Mouse (Mus musculus): Measurements from ENCODE around the gene Slit3. TPM values are rescaled to one million over a fixed set of nuclear protein-coding genes. Genes with fewer than 3 reads are reported as not detected.
A peak's percentile ranks its signal among the peaks of the same experiment; 100 is the strongest.

Slit3 gene
- polyA plus RNA-seq, 1 experiment, result 6.4 TPM

DNA sequence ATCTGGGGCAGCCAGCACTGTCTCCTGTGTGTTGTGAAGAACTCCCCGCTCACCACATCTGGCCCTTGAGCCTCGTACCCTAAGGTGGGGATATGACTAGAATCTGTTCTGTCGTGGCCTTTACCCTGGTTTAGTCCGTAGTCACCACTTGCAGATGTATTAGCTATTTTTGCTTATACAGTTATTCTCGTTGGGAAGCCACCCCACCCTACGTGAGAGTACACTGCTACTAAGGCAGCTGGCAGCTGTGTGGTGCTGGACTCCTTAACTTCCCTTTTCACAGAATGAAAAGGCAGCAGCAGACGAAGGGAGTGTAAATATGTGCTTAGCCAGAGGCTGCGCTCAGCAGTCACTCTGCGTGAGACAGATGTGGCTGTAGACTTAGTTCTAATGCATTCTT lies 282.5 kb downstream of the Slit3 start:
- DNase-seq, result no peak
- H3K4me3 ChIP-seq (ENCODE audit: control insufficient read depth, insufficient read depth, low read length), result no peak overlapping the region
- H3K36me3 ChIP-seq (ENCODE audit: control insufficient read depth, insufficient read depth, low read length), result no peaks in the 10 kb centered on the region
- H3K27me3 ChIP-seq (ENCODE audit: control insufficient read depth, insufficient read depth, low read length), result no peaks in the 10 kb centered on the region
- H3K27ac ChIP-seq (ENCODE audit: control insufficient read depth, insufficient read depth, low read length), result no peak overlapping the region
- peaks cover 21% of the 10 kb centered on the region for H3K4me1 ChIP-seq (replicated peaks; ENCODE audit: control insufficient read depth, insufficient read depth, low read length)
- WGBS, result 43% methylated on average over 9 of the region's 9 CpGs
- TF ChIP-seq CTCF (IDR thresholded peaks at IDR 0.05; ENCODE audit: borderline replicate concordance, control insufficient read depth, extremely low read depth, insufficient read depth, low read length, poor library complexity) (no peak), POLR2A (IDR thresholded peaks at IDR 0.05; ENCODE audit: control insufficient read depth, extremely low read depth, insufficient read depth, low read length, poor library complexity) (no peak)

GRCm38 (mm10) chr11:35406045-35406444 lies 285.0 kb downstream of the Slit3 start:
- Histone ChIP-seq H3K27ac (ENCODE audit: control insufficient read depth, insufficient read depth, low read length) (no peak overlapping the region), H3K36me3 (ENCODE audit: control insufficient read depth, insufficient read depth, low read length) (no peaks in the 10 kb centered on the region), H3K27me3 (ENCODE audit: control insufficient read depth, insufficient read depth, low read length) (no peaks in the 10 kb centered on the region), H3K4me1 (replicated peaks; ENCODE audit: control insufficient read depth, insufficient read depth, low read length) (peaks cover 21% of the 10 kb centered on the region), H3K4me3 (ENCODE audit: control insufficient read depth, insufficient read depth, low read length) (no peak overlapping the region)
- no peak for TF ChIP-seq POLR2A (IDR thresholded peaks at IDR 0.05; ENCODE audit: control insufficient read depth, extremely low read depth, insufficient read depth, low read length, poor library complexity)
- no peak for TF ChIP-seq CTCF (IDR thresholded peaks at IDR 0.05; ENCODE audit: borderline replicate concordance, control insufficient read depth, extremely low read depth, insufficient read depth, low read length, poor library complexity)
- DNase-seq, result no peak
- WGBS, result 70% methylated on average over 3 of the region's 3 CpGs

- 87% methylated on average over 6 of the region's 6 CpGs for WGBS
- H3K27me3 ChIP-seq (ENCODE audit: control insufficient read depth, insufficient read depth, low read length), result no peaks in the 10 kb centered on the region
- H3K27ac ChIP-seq (ENCODE audit: control insufficient read depth, insufficient read depth, low read length), result no peak overlapping the region
- no peak for DNase-seq
- H3K4me3 ChIP-seq (ENCODE audit: control insufficient read depth, insufficient read depth, low read length), result no peak overlapping the region
- no peak for TF ChIP-seq CTCF (IDR thresholded peaks at IDR 0.05; ENCODE audit: borderline replicate concordance, control insufficient read depth, extremely low read depth, insufficient read depth, low read length, poor library complexity)
- H3K36me3 ChIP-seq (ENCODE audit: control insufficient read depth, insufficient read depth, low read length), result no peaks in the 10 kb centered on the region
- H3K4me1 ChIP-seq (replicated peaks; ENCODE audit: control insufficient read depth, insufficient read depth, low read length), result peaks cover 21% of the 10 kb centered on the region
Observed at GRCm38 (mm10) chr11:35406522-35406921, 285.5 kb downstream of the Slit3 start.

- no peaks in the 10 kb centered on the region for H3K36me3 ChIP-seq (ENCODE audit: control insufficient read depth, insufficient read depth, low read length)
- H3K4me1 ChIP-seq (replicated peaks; ENCODE audit: control insufficient read depth, insufficient read depth, low read length), result peaks cover 21% of the 10 kb centered on the region
- H3K27ac ChIP-seq (ENCODE audit: control insufficient read depth, insufficient read depth, low read length), result no peak overlapping the region
- no peak overlapping the region for H3K4me3 ChIP-seq (ENCODE audit: control insufficient read depth, insufficient read depth, low read length)
- no peaks in the 10 kb centered on the region for H3K27me3 ChIP-seq (ENCODE audit: control insufficient read depth, insufficient read depth, low read length)
- TF ChIP-seq CTCF (IDR thresholded peaks at IDR 0.05; ENCODE audit: borderline replicate concordance, control insufficient read depth, extremely low read depth, insufficient read depth, low read length, poor library complexity) (peak; percentile 33; the same call in 1 of the 2 replicates), POLR2A (IDR thresholded peaks at IDR 0.05; ENCODE audit: control insufficient read depth, extremely low read depth, insufficient read depth, low read length, poor library complexity) (no peak)
- DNase-seq, result peak; percentile 50
- WGBS, result 51% methylated on average over 12 of the region's 12 CpGs
Observed at GRCm38 (mm10) chr11:35407341-35408154, 286.5 kb downstream of the Slit3 start.

DNA sequence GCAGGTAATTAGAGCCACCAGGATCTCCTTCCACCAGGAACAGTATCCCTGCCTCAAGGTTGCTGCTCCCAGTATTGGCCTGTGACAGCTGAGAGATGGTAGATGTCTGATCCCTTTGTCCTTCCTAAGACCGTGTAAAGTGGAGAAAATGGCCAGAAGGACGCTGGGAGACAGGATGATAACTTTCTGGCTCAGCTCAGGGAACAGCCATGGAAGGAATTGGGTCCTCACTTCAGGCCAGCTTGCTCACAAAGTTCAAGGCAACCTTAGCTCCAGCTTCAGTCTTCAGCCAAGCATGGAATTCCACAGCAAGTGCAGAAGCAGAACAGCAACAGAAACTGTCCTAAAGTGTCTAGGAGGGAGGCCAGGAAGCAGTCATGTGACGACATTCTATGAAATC lies 289.4 kb downstream of the Slit3 start:
- no peak for DNase-seq
- WGBS, result 80% methylated on average over 3 of the region's 3 CpGs
- H3K4me1 ChIP-seq (replicated peaks; ENCODE audit: control insufficient read depth, insufficient read depth, low read length), result peaks cover 12% of the 10 kb centered on the region

GRCm38 (mm10) chr11:35415768-35416401 lies 294.9 kb downstream of the Slit3 start:
- no peak for DNase-seq
- WGBS, result 87% methylated on average over 9 of the region's 9 CpGs
- Histone ChIP-seq H3K4me1 (replicated peaks; ENCODE audit: control insufficient read depth, insufficient read depth, low read length) (no peaks in the 10 kb centered on the region), H3K27ac (ENCODE audit: control insufficient read depth, insufficient read depth, low read length) (no peak overlapping the region), H3K4me3 (ENCODE audit: control insufficient read depth, insufficient read depth, low read length) (no peak overlapping the region), H3K36me3 (ENCODE audit: control insufficient read depth, insufficient read depth, low read length) (no peaks in the 10 kb centered on the region), H3K27me3 (ENCODE audit: control insufficient read depth, insufficient read depth, low read length) (no peaks in the 10 kb centered on the region)
- TF ChIP-seq POLR2A (IDR thresholded peaks at IDR 0.05; ENCODE audit: control insufficient read depth, extremely low read depth, insufficient read depth, low read length, poor library complexity), result no peak
- TF ChIP-seq CTCF (IDR thresholded peaks at IDR 0.05; ENCODE audit: borderline replicate concordance, control insufficient read depth, extremely low read depth, insufficient read depth, low read length, poor library complexity), result no peak

More for the DNA sequence above, 289.4 kb downstream of the Slit3 start:
- Histone ChIP-seq H3K36me3 (ENCODE audit: control insufficient read depth, insufficient read depth, low read length) (no peaks in the 10 kb centered on the region), H3K27ac (ENCODE audit: control insufficient read depth, insufficient read depth, low read length) (no peak overlapping the region), H3K4me3 (ENCODE audit: control insufficient read depth, insufficient read depth, low read length) (no peak overlapping the region), H3K27me3 (ENCODE audit: control insufficient read depth, insufficient read depth, low read length) (no peaks in the 10 kb centered on the region)
- TF ChIP-seq CTCF (IDR thresholded peaks at IDR 0.05; ENCODE audit: borderline replicate concordance, control insufficient read depth, extremely low read depth, insufficient read depth, low read length, poor library complexity), result no peak
- TF ChIP-seq POLR2A (IDR thresholded peaks at IDR 0.05; ENCODE audit: control insufficient read depth, extremely low read depth, insufficient read depth, low read length, poor library complexity), result no peak

All from thymus, adult 2 months (tissue).